Mouse (Mus musculus) layer of hippocampus, postnatal 25 days (tissue): ENCODE measurements around the gene Gtf2h3. TPM values are rescaled to one million over a fixed set of nuclear protein-coding genes. Genes with fewer than 3 reads are reported as not detected.
"Not testable (repeated sequence)": the region's sequence is repeated elsewhere in the genome, so short reads cannot be mapped to it uniquely, and the experiment has no call there.

Experiments
- DNase-seq, 2 experiments: peaks; one replicate each; pipeline ENCODE4 v3.0.0; 2022; ENCODE audit warnings: mixed read lengths in 2 of 2, low spot score in 1 of 2; ENCODE audit errors: extremely low spot score in 1 of 2
- total RNA-seq, 2 experiments: library from RNA; stranded (reverse); gene quantifications; 2 replicates each; pipeline ENCODE4 v1.2.3; 2021

The Gtf2h3 gene
- total RNA-seq, 2 experiments from 2014 or later: 29.5 to 32.8 TPM

GRCm38 (mm10) chr5:124555145-124555544 lies 23.8 kb upstream of the Gtf2h3 start:
- DNase-seq: no peak

GRCm38 (mm10) chr5:124571068-124571467 lies 7.9 kb upstream of the Gtf2h3 start:
- DNase-seq: peak; percentile 31 to 35

- no peak for DNase-seq
These were observed 3.5 kb upstream of the Gtf2h3 start for GRCm38 (mm10) chr5:124575467-124575866.

GRCm38 (mm10) chr5:124582515-124582914 lies 3.6 kb downstream of the Gtf2h3 start:
- no peak for DNase-seq

GRCm38 (mm10) chr5:124592768-124593167 lies 13.8 kb downstream of the Gtf2h3 start:
- no peak for DNase-seq

GRCm38 (mm10) chr5:124598224-124599174 lies 19.6 kb downstream of the Gtf2h3 start:
- DNase-seq: peak; percentile 73 to 76

GRCm38 (mm10) chr5:124599726-124600125 lies 20.8 kb downstream of the Gtf2h3 start:
- DNase-seq: not testable (repeated sequence)

- DNase-seq: peak in 1 of 2 experiments; percentile 66
These were observed 23.4 kb downstream of the Gtf2h3 start for GRCm38 (mm10) chr5:124602349-124602748.

- no peak for DNase-seq
These were observed 25.4 kb downstream of the Gtf2h3 start for GRCm38 (mm10) chr5:124604296-124604695.

GRCm38 (mm10) chr5:124605041-124605622 lies 26.2 kb downstream of the Gtf2h3 start:
- DNase-seq: no peak

- no peak for DNase-seq
These were observed 32.0 kb downstream of the Gtf2h3 start for GRCm38 (mm10) chr5:124610965-124611364.

- DNase-seq: no peak
These were observed 35.8 kb downstream of the Gtf2h3 start for GRCm38 (mm10) chr5:124614709-124615108.

GRCm38 (mm10) chr5:124618711-124619110 lies 39.8 kb downstream of the Gtf2h3 start:
- DNase-seq: no peak

GRCm38 (mm10) chr5:124621362-124621761 lies 42.4 kb downstream of the Gtf2h3 start:
- DNase-seq: no peak

- no peak for DNase-seq
These were observed 44.0 kb downstream of the Gtf2h3 start for GRCm38 (mm10) chr5:124622890-124623289.

GRCm38 (mm10) chr5:124624291-124624690 lies 45.4 kb downstream of the Gtf2h3 start:
- DNase-seq: no peak

- peak; percentile 89 to 92 for DNase-seq
These were observed 49.8 kb downstream of the Gtf2h3 start, which contains the start of gene Atp6v0a2 for GRCm38 (mm10) chr5:124628448-124629363. Gene Atp6v0a2, plus strand, starts transcription at chr5:124628576.

GRCm38 (mm10) chr5:124629641-124630040 lies 50.7 kb downstream of the Gtf2h3 start:
- no peak for DNase-seq

- no peak for DNase-seq
These were observed 52.7 kb downstream of the Gtf2h3 start for GRCm38 (mm10) chr5:124631685-124632084.

- DNase-seq: no peak
These were observed 53.5 kb downstream of the Gtf2h3 start for GRCm38 (mm10) chr5:124632461-124632860.
